Mouse (Mus musculus): Measurements from ENCODE around the gene Olfr1418.
"Not testable (repeated sequence)": the region's sequence is repeated elsewhere in the genome, so short reads cannot be mapped to it uniquely, and the experiment has no call there.

The Olfr1418 gene

DNA sequence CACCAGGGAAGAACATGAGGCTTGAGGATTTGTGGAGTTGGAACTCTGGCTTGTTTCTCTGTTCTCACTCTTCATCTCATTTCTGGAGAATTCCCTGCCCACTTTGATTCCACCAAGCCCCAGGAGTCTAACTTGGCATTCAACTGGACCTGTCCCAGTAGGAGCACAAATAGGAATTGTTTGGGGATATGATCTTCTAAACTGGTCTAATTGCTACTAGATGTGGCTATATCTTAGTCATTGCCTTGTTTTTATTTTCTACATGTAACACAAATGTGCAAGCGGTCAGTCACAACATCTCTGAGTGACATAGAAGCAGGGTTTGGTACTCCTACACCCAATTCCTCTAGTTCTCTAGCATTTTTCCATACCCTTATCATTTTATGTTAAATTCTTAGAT lies at the start of gene Olfr1418:
Gene Olfr1418 (minus strand): TSS at position 101 of the 400 bp plus-strand sequence.
- no peak for DNase-seq

DNA sequence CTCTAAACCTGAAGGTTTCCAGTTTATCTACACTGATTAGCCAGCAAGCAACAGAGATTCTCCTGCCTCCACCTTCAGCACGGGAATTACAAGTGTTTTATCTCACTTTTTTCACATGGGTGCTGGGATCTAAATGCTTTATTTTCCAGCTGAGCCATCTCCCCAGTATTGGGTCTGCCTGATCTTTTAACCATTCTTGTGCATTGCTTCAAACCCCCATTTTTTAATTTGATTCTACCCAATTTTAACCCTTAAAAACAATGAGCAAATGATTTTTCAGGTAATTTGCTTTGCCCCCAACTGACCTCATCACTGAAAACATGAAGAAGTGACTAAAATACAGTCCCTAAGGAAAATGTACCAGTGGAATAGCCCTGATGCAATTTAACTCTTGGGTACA lies 25.4 kb upstream of the Olfr1418 start, which contains the start of gene Olfr1420:
Gene Olfr1420 (plus strand): TSS at position 301 of the 400 bp plus-strand sequence.
- DNase-seq = no peak

DNA sequence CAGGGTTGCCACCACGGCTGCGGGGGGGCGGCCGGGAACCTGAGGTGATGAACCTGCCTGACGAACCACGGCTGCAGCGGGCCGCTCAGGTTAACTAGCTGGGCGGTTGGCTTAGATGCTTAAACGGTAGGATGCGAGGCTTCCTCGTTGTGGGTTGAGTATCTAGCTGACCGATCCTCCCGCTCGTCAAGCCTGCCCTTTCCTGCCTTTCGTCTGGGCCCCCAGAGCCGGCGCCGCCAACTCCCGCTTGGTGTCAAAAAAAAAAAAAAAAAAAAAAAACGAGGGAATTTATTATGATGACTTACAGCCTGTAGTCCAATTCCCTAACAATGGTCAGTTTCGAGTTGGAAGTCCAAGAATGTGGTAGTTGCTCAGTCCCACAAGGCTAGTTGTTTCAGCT lies 17.5 kb upstream of the Olfr1418 start:
- DNase-seq = not testable (repeated sequence)

DNA sequence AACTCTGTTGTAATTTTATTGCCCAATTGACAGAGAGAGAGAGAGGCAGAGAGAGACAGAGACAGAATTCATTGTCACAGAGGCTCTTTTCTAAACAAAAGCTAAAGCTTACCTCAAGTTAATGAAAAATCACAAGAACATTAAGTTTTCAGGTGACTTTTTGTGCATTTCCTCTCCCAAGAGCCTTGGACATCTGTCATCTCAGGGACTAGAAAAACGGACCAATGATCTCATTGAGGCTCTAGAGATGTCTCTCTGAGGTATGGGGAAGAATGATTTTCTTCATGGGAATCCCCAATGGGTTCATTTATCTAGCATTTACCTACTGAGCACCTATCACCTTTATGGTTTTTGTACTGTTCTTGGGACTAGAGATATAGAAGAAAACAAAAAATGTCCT lies 14.1 kb upstream of the Olfr1418 start, which contains the start of gene Olfr1419:
Gene Olfr1419 (minus strand): TSS at position 101 of the 400 bp plus-strand sequence.
- DNase-seq = no peak

DNA sequence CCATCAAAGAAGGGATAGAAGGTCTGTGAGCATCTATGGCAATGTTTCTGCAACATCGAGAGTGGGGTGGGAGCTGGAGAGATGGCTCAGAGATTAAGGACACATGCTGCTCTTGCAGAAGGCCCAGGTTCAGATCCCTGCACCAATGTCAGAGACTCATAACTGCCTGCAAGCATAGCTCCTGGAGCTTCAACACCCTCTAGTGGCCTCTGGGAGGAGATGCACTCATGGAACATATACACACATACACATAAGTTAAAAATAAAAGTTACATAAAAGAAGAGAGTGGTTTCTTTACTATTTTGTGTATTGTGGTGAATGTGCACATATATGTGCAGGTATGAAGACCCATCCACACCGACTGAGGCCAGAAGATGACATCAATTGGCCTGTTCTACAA lies 7.0 kb upstream of the Olfr1418 start:
- DNase-seq = no peak

DNA sequence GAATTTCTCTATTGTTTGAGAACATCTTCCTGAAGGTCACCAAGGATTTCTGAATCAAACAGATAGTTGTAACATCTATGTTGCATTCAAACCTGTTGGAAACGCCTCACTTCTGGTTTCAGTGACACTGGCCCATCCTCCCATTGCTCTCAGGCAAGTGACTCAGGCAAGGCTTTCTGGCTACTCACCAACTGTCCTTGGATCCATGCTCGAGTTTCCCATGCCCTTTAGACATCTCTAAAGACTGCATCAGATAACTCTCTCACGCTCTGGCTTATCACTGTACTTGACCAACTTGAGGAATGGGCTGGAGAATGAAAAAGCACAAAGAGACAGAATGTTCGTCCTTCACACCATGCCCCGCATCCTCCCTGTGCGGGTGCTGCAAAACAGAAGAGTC lies 4.4 kb downstream of the Olfr1418 start:
- no peak for DNase-seq

DNA sequence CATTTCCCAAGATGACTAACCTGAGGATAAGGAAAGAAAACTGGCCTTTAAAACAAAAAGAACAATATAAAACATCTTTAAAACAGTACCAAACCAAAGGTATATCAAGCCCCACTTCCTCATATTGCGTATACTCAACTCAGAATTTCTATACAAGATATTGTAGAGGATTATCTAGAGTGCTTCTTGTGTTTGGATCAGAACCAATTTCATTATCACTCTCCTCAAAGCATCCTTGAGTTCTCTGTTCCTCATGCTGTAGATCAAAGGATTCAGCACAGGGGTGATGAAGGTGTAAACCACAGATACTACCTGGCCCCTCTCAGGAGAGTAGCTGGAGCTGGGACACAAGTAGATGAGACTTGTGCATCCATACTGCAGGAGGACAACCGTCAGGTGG lies 6.0 kb downstream of the Olfr1418 start:
- no peak for DNase-seq

DNA sequence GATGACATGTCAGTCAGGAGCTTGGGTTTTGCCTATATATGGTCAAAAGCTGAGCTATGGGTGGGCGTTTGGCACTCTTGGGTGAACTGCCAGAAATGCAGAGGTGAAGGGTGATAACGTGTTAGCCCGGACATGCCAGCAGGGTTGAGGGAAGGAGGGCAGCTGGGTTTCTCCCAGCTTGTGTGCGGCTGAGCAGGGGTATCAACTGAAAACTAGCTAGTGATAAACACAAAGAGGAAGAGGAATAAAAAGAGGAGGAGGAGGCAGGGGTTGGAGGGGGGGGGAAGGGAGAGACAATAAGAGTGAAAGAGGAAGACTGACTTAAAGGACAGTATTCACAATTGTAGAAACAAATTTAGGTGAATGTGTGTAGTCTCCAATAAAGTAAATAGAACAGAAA lies 8.2 kb downstream of the Olfr1418 start:
- no peak for DNase-seq

DNA sequence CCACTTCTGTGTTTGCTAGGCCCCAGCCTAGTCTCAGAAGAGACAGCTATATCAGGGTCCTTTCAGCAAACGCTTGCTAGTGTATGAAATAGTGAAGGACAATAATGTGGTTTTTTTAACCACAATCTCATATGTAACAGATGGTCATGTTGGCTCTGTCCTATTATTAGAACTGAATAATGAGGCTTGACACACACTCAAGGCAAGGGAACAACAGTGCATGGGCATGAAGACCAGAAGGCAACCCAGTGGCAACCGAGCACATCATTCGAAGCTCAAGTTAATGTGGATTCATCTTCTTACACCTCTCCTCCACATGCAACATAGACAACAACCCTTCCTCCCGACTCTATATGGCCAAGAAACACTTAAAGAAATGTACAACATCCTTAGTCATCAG lies 14.5 kb downstream of the Olfr1418 start:
- DNase-seq = no peak

DNA sequence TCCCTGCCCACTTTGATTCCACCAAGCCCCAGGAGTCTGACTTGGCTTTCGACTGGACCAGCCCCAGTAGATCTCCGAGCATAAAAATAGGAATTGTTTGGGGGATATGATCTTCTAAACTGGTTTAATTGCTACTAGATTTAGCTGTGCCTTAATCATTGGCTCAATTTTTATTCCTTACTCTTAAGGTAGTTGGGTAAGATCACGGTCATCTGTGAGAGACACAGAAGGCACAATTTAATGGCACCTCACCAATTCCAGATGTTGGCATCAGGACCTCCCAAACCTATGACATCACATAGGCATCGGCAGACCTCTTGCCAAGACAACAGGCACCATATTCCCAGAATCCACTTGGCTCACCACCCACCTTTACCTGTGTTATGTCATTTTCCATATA lies 21.7 kb downstream of the Olfr1418 start, which contains the start of gene Olfr1417:
Gene Olfr1417 (minus strand): TSS at position 101 of the 400 bp plus-strand sequence.
- no peak for DNase-seq

DNA sequence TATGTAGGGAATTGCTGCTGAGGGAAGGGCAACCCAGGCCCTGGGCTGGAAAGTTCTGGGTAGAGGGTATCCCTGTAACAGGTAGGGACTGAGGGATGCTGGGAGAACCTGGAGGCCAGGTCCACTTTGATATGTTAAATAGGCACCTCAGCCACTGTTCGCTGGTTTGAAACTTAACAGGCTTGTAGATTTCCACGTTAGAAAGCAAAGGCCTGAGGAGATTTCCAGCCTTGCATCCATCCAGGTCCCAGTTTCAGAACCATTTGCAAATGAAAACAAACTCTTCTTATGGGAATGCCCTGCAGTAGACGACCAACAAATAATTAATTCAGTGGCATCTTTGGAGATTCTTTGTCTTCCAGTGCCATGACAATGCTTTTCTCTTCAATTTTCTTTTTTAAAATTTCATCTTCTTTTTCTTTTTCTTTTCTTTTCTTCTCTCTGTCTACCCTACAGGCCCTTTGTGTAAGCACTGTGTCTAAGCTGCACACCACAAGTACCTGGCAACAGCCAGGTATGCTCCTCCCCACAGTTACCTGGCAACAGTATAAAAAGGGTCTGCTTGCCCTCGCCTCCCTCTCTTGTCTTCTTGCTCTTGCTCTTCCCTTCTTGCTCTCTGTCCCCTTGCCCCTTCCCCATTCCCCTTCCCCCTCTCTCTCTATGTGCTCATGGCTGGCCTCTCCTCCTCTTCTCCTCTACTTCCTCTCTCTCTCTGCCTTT lies 37.4 kb downstream of the Olfr1418 start:
- DNase-seq = no peak

DNA sequence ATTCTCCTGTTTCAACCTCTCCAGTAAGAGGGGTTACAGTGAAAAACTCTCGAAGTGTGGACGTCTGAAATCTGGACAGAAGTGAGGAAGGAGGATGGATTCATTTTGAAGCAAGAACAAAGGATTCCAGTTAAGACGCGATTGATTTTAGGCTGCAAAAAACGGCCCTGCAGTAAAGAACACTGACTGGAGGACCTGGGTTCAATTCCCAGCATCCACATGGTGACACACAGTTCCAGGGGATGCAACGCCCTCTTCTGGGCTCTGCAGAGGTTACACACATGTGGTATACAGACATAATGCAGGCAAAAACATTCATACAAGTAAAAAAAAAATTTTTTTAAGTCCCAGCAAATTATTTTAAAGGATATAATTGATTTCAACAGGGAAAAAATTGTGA lies 40.7 kb downstream of the Olfr1418 start:
- DNase-seq = no peak

DNA sequence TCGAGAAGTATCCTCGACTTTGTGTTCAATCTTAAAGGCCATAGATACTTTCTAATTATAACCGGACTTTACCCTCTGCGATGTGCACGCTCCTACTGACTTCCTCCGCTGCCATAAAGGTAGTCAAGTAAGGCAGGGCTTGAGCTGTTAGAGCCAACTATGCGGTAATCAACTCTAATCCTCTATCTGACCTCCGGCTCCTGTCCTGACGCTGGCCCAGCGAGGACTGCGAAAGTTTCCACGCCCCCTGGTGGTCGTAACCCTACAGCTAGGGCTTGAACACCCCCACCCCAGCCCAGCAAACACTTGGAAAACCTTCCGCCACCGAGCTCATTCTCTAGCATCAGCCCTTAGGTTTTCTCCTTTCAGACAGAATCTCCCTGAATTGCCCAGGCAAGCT lies 41.1 kb downstream of the Olfr1418 start:
- peak; percentile 28 to 41 for DNase-seq

DNA sequence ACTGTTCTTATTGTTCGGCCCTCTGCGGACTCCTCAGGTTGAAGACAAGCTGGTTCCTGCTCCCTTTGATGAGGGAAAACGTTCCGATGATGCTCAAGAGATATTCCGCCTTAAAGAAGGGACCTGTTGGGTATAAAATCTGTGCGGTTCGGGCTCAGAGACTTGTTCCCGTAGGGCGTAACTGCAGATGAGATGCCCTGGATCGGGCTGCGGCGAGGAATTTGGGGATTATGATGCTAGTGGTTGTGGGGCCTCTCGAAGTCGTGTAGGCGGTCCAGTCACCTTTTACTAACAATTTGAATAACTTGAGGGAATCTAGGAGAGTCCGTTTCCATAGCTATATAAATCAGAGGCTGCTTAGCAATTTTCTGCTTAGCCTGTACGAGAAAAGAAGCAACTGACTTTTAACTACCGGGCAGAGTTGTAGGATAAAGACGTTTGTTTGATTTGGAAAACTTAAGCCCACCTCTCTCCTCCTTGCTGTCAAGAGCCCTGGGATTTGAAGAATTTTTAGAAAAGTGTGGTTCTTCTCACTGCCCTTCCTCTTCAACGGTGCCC lies 41.6 kb downstream of the Olfr1418 start, which contains the start of gene Stx3:
Gene Stx3 (minus strand): TSS at position 261 of the 558 bp plus-strand sequence.
- DNase-seq = no peak

DNA sequence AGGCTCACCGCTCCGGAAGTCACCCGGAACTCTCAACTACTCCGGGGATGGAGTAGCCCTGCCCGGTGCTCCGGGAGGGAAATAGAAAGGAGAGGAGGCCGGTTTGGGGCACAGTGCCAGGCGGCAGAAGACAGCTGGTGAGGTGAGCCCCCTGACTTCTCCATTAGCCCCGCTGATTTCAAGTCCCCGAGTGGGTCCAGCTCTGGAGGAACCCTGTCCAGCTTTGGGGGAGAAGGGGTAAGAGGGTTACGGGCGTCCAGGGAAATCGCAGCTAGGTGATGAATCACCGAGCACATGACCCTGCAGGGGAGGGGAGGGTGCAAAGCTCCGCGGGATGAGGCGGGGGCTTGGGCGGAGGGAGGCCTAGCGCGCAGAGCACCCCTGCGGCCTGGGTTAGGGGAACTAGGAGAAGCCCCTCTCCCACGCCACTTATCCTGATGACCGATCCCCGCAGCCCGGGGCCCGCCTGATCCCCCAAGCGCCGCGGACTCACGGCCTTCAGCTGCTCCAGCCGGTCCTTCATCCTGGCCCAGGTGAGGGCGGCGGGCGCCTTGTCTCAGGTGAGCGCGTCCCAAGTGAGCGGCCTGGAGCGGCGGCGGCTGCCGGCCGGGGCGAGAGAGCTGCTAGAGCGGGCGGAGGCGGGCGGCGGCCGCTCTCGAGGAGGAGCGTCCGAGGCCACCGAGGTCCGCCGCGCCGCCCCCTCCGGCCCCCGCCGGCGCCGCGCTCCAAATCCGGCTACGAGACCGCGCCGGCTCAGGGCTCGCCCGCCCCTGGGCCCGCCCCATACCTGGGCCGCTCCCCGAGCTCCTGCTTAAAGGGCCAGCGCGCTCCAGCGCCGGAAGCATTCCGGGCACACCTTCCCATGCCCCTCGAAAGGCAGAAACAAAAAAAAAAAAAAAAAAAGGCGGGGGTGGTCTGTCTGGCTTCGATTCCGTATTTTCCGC lies 42.4 kb downstream of the Olfr1418 start:
- DNase-seq = peak in 1 of 2 experiments; percentile 6

DNA sequence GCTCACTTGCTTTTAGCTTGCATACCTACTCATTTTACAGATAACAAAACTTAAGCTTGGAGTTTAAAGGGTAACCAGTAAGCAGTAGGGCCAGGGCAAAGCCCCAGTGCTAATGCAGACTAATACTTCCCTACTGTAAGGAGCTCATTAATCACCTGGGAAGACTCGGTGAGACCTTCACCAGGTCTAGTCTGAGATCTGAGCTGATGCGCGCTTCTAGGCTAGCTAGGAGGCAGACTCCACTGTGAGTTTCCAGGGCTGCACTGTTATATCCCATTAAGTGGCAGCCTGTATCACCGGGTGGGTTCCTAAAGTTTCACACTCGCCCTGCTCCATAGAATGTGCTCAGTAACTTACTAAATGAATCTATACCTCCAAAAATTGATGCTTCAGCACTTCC lies 43.3 kb downstream of the Olfr1418 start:
- no peak for DNase-seq

DNA sequence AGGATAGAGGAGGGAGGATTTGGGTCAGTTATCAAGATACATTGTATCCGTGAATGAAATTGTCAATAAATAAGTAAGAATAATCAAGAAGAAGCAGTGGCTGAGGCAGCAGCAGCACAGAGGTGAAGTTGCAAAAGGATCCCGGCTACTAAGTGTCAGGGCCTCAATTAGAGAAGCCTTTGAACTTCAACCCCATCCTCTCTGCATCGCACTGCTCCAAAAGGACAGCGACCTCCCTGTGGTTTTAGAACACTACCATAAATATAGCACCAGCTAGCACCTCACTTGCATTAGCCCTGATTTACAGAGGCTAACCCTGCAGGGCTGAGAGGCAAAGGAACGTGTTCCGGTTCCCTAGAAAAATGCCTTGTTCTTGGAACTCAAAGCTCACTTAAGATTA lies 44.2 kb downstream of the Olfr1418 start:
- no peak for DNase-seq

DNA sequence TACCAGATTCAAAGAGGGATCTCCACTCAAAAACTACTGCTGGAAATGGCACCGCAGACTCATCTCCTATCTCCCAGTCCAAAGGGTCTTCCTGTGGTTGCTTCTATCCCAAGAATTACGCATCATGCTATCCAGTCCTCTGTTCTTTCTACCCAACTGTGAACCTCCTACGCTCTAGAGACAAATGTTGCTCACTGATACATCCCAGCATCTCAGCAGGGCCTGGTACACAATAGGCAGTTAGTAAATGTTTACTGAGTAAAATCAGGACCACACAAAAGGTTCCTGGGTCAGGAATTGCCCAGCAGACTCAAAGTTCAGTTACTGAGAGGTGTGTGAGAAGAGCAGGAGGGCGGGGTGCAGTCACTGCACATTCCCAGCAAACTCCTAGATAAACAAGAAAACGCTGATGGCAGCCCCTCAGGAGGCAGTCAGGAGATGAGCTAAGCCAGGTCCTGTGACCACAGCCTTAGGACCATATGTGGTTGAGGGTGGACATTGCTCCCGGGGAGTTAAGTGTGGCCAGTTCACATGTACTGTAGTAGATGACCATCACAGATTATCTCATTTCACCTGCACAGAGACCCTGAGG lies 46.0 kb downstream of the Olfr1418 start:
- DNase-seq = no peak

DNA sequence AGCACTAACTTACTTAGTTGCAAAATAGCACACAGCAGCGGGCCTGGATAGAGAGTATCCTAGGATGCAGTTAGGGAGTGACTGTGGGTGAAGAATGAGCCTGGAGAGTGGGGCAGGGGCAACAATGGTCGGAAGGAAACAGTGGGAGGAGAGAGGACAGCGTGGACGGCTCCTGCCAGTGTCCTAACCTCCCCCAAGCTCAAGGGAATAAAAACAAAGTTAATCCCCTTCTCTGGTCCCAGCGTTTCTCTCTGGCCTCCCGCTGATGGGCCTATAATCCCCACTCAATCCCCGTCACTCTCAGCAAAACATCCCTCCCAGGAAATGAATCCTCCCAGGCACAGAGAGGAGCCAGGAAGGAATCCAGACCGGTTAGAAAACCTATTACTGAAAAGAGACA lies 47.2 kb downstream of the Olfr1418 start:
- no peak for DNase-seq

DNA sequence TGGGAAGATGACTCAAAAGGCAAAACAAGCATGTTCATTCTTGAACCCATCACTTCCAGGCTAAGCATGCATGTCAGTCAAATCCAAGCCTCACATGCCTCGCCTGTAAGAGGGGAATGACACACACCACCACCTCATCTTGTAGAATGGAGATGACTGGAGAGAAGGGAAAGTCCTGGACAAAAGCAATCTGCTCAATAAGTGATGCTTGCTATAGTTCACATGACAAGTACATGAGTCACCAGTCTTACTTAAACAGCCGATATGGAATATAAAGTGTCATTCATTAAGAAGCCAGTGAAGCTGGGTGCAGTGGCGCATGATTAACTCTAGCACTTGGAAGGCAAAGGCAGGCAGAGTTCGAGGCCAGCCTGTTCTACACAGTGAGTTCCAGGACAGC lies 47.7 kb downstream of the Olfr1418 start:
- DNase-seq = no peak

DNA sequence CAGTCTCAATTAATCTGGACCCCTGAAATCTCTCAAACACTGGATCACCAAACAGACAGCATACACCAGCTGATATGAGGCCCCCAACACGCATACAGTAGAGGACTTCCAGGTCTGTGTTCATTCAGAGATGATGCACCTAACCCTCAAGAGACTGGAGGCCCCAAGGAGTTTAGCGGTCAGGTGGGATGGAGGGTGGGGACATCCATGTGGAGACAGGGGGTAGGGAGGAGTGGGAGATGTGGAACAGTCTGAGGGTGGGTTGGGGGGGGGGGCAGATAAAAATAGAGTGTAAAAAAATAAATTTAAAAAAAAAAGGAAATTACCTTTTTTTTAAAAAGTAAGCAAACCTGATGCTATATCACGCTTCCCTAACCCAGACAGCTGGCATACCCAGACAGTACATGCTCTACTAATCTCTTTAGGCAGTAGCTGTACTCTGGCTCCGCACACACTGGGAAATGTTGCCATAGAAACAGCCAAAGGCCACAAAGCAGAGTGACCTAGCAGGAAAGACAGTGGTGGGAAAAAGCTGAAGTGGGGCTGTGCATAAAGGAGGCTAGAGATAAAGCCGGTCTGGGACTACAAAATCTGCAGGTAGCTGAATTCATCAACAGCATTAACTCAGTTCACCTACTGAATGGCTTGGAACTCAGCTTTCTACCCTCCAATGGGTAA lies 49.0 kb downstream of the Olfr1418 start:
- DNase-seq = no peak

DNA sequence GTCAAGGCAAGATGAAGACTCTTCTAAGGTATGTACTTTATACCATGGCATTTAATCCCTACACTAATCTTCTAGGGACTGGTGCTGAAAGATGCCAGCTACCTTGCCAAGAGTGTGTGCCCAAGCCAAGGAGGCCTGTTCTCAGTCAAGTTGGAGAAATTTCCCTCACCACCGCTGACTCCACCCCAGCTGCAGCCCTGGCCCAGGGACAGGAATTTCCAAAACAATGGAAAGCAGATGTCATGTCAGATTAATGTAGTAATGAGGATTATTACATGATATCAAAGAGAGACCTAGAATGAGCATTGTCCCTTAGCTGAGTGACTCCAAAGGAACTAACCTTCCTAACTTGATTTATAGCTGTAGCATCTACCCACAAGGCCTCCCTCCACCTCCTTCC lies 50.0 kb downstream of the Olfr1418 start:
- DNase-seq = no peak

All from thymus, adult 18-20 months (tissue).